Mouse (Mus musculus) heart, adult 9 months (tissue): ENCODE data around the gene Fndc9.

ENCODE experiments used
- DNase-seq, 2 experiments: peaks; one replicate each; pipeline ENCODE4 v3.0.0; 2022; ENCODE audit warnings: low spot score in 2 of 2

Fndc9 gene

GRCm38 (mm10) chr11:46276168-46276567, 40.8 kb downstream of the Fndc9 start:
- peak; percentile 15 to 30 for DNase-seq

DNA sequence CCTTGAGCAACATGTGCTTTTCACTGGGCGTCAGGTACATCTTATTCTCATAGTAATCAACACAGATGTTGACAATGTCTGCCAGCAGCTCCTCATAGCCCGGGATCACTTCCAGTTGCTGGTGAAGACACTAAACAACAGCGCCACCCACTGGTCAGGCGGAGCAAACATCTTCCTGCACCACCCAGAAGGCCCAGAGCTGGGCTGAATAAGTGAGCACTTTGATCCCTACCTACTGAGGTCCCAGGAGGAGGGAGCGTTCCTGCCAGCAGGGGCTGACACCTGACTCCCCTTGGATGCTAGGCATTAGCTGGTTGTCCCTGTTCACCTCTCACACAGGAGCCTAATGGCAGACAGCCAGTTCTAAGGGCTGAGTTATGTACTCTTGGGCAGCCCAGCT, 41.4 kb downstream of the Fndc9 start:
- DNase-seq, result peak in 1 of 2 experiments; percentile 11

DNA sequence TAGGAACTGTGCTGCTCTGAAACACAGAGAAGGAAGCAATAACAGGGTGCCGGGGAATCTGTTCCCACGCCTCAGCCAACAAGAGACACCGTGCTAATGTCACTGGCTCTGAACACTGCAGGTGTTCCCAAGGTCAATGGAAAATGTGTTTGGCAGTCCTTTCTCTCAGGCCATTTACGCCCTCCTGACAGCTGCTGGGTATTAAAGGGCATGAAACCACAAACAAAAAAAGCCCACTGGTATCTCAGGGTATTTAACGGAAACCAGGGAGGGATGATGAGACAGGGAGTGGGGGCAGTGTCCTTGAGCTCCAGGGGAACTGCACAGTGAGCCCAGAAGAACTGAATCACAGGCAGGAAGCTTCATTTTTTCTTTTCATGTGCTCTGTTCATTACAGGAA, 42.8 kb downstream of the Fndc9 start:
- peak in 1 of 2 experiments; percentile 11 for DNase-seq

GRCm38 (mm10) chr11:46278709-46279108, 43.4 kb downstream of the Fndc9 start:
- DNase-seq, result no peak

DNA sequence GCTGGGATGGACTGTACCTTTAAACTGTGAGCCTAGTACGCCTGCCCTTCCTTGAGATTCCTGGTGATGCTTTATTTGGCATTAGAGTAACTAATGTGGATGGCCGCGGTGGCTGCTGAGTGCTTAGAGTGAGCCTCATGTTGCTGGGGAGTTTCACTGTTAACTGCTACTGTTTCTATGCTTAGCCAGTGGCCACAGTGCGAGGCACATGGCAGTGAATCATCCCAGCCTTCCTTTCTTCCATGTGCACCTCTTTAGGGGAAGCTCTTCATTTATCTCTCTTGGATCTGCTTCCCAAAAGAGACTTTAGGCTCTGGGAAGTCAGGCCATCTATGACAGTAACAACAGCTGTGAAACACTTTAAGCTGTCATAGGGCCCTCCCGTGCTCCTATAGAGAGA, 47.3 kb downstream of the Fndc9 start:
- DNase-seq, result no peak

DNA sequence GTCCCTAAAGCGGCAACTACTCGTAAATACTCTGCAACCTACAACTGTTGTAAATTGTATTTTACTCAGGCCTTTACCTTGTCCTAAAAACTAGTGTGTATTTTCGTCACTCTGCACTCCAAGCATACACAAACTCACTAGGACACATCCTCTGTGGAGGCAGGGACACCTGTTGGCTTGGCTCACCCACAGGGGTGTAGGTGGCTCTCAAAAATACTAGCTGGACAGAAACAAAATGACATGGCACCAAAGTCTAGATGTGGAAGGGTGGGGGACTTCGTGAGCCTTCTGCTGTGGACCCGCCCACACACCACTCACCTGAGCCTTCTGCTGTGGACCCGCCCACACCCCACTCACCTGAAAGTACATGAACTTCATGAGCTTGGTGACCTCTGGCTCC, 48.5 kb downstream of the Fndc9 start:
- DNase-seq, result no peak

DNA sequence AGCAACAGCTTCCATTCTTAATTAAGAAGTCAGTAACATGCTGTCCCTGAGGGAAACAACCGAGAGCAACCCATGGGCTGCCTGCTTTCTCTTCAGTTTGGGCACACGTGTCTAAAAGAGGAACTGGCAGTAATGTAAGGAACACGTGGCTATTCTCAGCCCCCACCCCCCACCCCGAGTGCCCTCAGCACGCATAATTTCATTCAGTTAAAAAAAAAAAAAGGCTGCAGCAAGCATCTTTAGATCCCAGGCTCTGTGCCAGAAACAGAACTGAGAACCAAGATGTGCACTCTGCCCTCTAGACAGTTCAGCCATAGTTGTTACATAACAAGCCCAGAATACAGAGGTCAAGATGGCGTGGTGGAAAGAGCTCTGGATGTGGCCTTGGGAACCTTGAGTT, 51.5 kb downstream of the Fndc9 start:
- DNase-seq, result peak in 1 of 2 experiments; percentile 12

DNA sequence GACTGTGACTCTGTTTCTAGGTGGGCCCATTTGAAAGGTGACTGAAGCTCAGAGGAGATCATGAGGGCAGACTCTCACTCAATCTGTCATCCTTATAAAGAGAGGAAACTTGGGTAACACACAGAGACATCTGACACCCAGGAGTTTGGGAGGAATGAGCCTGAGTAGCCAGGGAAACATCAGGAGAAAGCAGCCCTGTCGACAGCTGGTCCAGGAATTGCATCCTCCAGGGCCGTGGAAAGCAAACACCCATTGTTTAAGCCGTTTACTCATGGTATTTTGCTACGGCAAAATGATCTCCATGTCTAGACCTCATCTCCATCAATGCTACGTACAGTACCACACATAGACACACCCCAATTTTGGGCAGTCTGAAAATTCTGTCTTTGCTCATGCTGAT, 52.8 kb downstream of the Fndc9 start:
- DNase-seq, result no peak

GRCm38 (mm10) chr11:46289022-46289421, 53.7 kb downstream of the Fndc9 start:
- DNase-seq, result no peak
